Mouse (Mus musculus) large intestine, adult 2 months (tissue): Measurements from ENCODE around the gene Immp1l. TPM values are rescaled to one million over a fixed set of nuclear protein-coding genes. Genes with fewer than 3 reads are reported as not detected.

Source experiments
- DNase-seq: peaks from one replicate; pipeline ENCODE4 v3.0.0-alpha.2; 2012; ENCODE audit warnings: low read depth, low spot score
- WGBS: fragments of 180-500 bp; shearing (Covaris S2); methylation state at CpG from one replicate; pipeline ENCODE4 v1.1.7; 2018; 5-methylcytosine and 5-hydroxymethylcytosine counted together
- polyA plus RNA-seq: library from polyadenylated mRNA; depleted of rRNA; stranded (reverse); fragments of >200 nt; gene quantifications from 2 replicates; pipeline ENCODE4 v1.2.3, GENCODE M21; 2012; rRNA removed

Immp1l gene
- polyA plus RNA-seq, 1 experiment: 15.5 TPM

DNA sequence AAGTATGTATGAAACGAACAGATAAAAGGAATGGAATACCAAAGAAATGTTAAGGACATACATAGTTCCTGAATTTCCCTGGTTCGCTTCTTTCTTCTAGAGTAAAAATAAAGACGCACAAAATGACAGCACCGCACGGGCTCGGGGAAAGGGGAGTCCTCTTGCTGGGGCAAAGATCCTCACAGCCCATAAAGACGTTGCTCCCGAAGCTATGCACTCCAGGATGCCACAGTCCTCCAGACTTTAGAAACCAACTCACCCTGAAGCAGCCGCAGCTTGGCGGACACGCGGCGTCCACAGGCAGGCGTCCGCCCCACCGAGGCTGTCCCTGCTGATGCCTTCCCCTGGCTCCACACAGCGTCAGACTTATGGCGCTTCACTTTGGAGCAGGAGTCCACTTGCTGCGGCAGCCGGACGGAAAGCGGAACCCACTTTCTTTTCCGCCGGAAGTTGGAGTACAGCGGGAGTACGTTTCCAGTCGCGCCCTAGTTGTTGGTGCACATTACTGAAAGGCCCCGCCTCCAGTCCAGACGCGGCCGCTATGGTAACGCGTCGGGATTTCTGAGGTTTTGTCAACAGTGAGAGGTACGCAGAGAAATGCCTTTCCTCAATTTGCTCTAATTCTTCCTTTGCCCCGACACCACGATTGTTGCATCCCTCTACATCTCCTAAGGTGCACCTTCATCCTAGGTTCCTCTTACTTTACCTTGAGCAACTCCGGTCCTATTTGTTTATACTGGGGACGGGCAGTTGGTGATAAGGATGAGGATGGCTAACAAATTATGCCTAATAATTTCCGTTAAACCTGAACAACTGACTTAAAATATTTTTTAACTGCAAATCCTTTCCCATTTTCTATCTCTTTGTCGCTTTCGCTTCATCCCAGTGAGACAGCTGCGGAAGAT lies 98.6 kb downstream of the Immp1l start, which contains the start of gene Dnajc24:
Gene Dnajc24 (minus strand): TSS at position 715 of the 905 bp plus-strand sequence.
- DNase-seq: peak; percentile 71
- WGBS: 1% methylated on average over 44 of the region's 44 CpGs

DNA sequence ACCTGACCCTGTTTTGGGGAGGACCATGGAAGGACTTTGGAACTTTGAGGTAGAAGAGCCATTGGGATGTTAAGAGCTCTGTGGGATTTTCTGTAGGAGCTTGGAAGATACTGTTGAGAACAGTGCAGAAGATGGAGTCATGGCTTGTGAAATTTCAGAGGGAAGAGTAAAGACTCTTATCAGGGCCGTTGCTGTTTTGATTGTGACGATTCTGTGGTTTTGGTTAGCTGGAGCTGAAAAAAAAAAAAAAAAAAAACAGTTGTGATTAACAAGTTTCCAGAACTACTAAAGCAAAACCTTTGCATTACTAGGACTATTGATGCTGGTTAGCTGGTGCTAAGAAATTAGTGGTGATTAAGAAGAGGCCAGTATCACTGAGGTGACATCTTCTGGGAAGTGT lies 104.0 kb downstream of the Immp1l start:
- WGBS: 58% methylated on average over 2 of the region's 2 CpGs
- DNase-seq: no peak

Other genes starting within 250 kb of the Immp1l start
- 0.72 and 1.5 TPM in 2 replicates for gene Pax6, start 235.7 kb upstream of the Immp1l start, polyA plus RNA-seq
- 2.1 and 2.3 TPM in 2 replicates for gene Elp4, start 74 bp upstream of the Immp1l start, polyA plus RNA-seq
- gene Dnajc24, start 98.9 kb downstream of the Immp1l start, polyA plus RNA-seq: 10.0 and 11.2 TPM in 2 replicates